Mouse (Mus musculus) ZHBTc4 (cell line): Measurements from ENCODE around the gene Olfr901.
A peak's percentile ranks its signal among the peaks of the same experiment; 100 is the strongest.
"Not testable (repeated sequence)": the region's sequence is repeated elsewhere in the genome, so short reads cannot be mapped to it uniquely, and the experiment has no call there.

Experiments
- DNase-seq: peaks from one replicate; pipeline ENCODE4 v3.0.0-alpha.2; 2011; ENCODE audit warnings: low read depth, low spot score

Olfr901 gene

DNA sequence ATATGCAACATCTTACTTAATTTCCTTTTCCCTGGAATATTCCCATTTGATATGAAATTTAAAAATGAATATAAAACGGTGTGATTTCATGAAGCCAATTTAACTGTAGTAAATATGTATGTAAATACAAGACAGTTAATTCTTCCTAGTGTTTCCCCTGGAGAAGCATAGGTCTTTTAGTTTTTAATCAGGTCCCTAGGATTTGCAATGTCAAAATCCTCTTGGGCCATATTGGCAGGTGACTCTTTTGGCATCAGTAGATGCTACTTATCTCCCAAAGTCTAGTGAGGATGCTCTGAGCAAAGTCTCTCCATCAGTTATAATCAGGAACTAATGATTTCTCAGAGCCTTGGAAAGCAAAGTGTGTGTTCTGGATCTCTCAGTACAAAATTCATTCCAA is at the start of gene Olfr901:
Olfr901 (plus strand) TSS at position 301 of the 400 bp plus-strand sequence.
- DNase-seq = no peak

DNA sequence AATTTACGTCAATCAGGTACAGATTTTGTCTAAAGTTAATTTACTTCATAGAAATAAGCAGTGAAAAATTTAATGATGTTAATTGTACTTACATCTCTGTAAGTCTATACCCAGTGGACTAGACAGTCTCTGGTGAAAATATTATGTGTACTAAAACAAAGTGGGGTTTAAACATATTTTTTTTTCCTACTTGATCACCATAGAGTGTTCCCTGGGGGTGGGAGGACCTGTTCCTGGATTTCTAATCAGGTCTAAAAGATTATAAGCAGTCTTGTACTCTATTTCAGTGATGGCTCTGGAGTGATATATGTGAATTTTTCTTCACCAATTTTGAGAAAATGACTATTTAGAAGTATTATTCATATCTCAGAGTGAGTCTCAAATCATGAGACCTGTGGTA is 27.9 kb upstream of the Olfr901 start, which contains the start of gene Olfr147:
Olfr147 (plus strand) TSS at position 301 of the 400 bp plus-strand sequence.
- no peak for DNase-seq

DNA sequence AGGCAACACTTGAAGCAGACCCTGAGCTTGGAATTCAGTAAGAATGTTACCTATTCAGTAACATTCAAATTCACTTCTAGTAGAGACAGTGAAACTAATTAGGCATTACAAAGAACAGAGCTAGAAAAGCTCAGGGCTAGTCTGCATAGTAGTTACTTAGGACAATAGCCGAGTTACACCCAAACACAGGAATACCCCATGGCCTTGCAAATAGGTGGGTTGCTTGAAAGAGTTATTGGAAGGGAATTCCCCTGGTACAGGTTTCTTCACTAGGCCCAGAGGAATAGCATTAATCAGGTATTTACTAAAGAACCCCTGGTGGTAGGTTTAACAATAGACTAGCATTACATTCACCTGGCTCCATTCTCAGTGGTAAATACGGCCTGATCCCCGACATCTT is 21.8 kb upstream of the Olfr901 start:
- peak; percentile 90 for DNase-seq

DNA sequence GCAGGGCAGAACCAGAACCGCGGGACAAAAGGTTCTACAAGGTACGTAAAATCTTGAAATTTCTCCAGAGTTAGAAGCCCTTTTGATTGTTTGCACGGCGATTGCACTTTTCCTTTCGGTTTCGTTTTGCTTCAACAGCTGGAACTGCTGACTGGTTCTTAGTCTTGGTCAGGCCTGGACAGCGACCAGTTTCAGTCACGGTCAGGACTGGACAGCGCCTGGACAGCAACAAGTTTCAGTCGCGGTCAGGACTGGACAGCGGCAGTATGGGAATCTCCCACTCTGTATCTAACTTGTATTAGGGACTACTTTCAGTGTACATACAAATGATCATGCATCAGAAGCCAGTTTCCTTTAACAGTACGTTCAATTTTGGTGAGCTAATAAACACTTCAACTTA is 15.8 kb upstream of the Olfr901 start:
- not testable (repeated sequence) for DNase-seq

DNA sequence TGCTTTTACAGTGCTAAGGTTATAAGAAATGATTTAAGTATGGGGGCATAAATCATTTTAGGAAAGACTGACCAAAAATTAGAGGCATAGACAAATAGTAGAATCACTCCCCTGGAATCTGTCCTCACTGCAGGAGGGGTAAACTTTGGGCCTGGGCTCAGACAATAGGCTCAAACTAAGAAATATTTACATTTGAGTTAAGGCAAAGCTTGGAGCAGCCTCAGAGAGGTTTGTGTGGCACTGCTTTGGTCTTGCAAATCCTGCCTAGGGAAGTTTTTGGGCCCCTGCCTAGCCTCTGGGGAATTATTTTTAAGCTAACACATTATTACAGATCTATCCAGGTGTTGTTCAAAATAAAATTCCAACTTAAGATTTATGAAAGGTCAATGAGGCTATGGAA is 5.5 kb upstream of the Olfr901 start:
- DNase-seq = peak; percentile 60

DNA sequence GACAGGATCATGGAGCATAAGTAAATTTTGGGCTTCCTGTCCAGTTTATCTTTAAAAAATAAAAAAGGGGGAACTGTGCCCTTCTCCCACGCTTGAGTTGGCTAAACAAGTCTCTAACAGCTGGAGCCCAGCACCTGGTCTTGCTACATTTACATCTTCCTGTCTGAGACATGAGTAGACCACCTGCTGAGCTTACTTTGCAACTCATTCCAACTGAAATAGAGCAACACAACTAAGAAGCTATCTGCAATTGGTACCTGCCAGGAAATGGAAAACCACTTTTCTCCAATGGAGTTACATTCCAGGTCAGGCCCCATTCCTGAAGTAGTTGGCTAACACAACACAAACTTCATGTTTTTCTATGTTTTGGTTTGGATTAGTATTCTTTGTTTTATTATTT is 2.2 kb upstream of the Olfr901 start:
- DNase-seq = no peak

DNA sequence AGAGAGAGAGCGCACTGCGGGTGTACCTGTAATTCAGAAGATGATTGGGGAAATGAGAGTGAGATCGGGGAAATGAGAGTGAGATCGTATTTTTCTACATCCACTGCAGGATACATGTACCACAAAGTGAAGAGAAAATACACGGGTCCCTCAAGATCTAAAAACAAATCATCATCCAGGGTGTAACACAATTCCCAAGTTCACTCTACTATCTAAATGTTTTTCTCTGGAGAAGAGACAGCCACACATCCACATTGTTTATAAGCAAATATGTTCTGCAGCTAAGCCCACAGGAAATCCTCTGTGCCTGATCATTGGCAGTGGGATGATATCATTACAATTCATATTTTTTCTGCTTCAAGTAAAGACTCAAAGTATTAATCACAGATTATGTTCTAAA is 18.1 kb downstream of the Olfr901 start, which contains the start of gene Olfr902:
Olfr902 (plus strand) TSS at position 301 of the 400 bp plus-strand sequence.
- no peak for DNase-seq

DNA sequence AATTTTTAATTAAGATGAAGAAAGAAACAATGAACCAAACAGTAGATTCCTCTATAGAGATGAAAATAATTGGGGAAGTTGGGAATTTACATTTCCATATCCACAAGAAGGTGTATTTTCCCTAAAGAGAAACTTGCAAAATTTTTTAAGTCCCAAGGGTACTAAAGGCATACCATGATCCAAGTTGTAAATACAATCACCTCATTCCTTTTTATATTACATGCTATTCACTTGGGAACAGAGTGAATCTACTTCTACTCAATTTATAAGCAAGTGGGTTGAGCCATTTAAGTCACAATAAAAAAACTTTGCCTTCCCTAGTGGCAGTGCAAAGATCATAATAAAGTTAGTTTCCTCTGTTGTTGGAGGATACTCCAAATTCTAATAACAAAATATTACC is 33.6 kb downstream of the Olfr901 start, which contains the start of gene Olfr904:
Olfr904 (plus strand) TSS at position 301 of the 400 bp plus-strand sequence.
- DNase-seq = no peak

DNA sequence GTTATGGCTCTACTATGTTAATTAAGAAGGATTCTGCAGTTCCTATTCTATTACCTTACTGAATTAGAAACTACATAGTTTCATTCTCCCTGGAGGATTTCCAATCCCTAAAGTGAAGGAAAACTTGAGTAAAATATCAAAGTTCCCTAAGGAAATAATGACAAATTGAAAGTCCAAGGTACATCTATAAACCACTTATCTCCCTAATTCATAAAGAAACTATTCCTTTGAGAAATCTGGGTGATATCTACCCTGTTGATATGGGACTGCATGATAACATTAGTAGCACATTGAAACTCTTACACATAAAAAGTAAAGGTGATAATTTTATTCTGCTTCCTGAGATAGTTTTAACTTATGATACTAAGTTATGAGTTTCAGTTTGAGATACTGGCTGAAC is 41.6 kb downstream of the Olfr901 start, which contains the start of gene Olfr905:
Olfr905 (plus strand) TSS at position 301 of the 400 bp plus-strand sequence.
- DNase-seq = no peak
